Mouse (Mus musculus): ENCODE data around the gene Gse1.

Gene Gse1

GRCm38 (mm10) chr8:120520707-120521590, 292.7 kb downstream of the Gse1 start:
- peak; percentile 56 to 70 for DNase-seq

- no peak for DNase-seq
These were observed 293.3 kb downstream of the Gse1 start for GRCm38 (mm10) chr8:120521591-120521965.

- no peak for DNase-seq
These were observed 295.4 kb downstream of the Gse1 start for GRCm38 (mm10) chr8:120523641-120524040.

GRCm38 (mm10) chr8:120525135-120525534, 296.9 kb downstream of the Gse1 start:
- no peak for DNase-seq

- no peak for DNase-seq
These were observed 297.6 kb downstream of the Gse1 start for GRCm38 (mm10) chr8:120525832-120526231.

- no peak for DNase-seq
These were observed 298.3 kb downstream of the Gse1 start for GRCm38 (mm10) chr8:120526577-120526976.

- DNase-seq, result no peak
These were observed 300.1 kb downstream of the Gse1 start for GRCm38 (mm10) chr8:120528332-120528731.

- DNase-seq, result no peak
These were observed 301.0 kb downstream of the Gse1 start for GRCm38 (mm10) chr8:120529226-120529625.

- no peak for DNase-seq
These were observed 302.8 kb downstream of the Gse1 start for GRCm38 (mm10) chr8:120530954-120531656.

- DNase-seq, result no peak
These were observed 303.7 kb downstream of the Gse1 start for GRCm38 (mm10) chr8:120531775-120532516.

- peak; percentile 64 to 74 for DNase-seq
These were observed 304.4 kb downstream of the Gse1 start for GRCm38 (mm10) chr8:120532517-120533215.

GRCm38 (mm10) chr8:120533380-120533779, 305.1 kb downstream of the Gse1 start:
- DNase-seq, result no peak

GRCm38 (mm10) chr8:120534080-120534479, 305.8 kb downstream of the Gse1 start:
- no peak for DNase-seq

- peak; percentile 87 to 91 for DNase-seq
These were observed 306.5 kb downstream of the Gse1 start for GRCm38 (mm10) chr8:120534504-120535368.

GRCm38 (mm10) chr8:120535452-120536305, 307.4 kb downstream of the Gse1 start:
- peak; percentile 67 to 75 for DNase-seq

GRCm38 (mm10) chr8:120536306-120537206, 308.3 kb downstream of the Gse1 start:
- peak; percentile 49 to 68 for DNase-seq

GRCm38 (mm10) chr8:120537207-120537817, 309.1 kb downstream of the Gse1 start:
- peak; percentile 88 to 93 for DNase-seq

- DNase-seq, result peak; percentile 77 to 87
These were observed 309.7 kb downstream of the Gse1 start for GRCm38 (mm10) chr8:120537818-120538396.

All from kidney, postnatal 4 days (tissue).